ENCODE assay signal across 19 mouse cellular contexts in genomic region chr10:62669245-62669644, GRCm38 (mm10). TPM values are rescaled to one million over a fixed set of nuclear protein-coding genes. Genes with fewer than 3 reads are reported as not detected.
"Had no signal": no experiment of that assay in that cellular context is flagged by ENCODE, and none has a peak within 500 bp of the region (broad histone marks: within the 10 kb centered on the region; RNA-seq: fewer than 3 reads in every experiment).

No protein-coding gene starts in this region.

- H3K4me2 ChIP-seq: hindbrain, embryonic 15.5 days; liver, embryonic 11.5 days; lung, embryonic 15.5 days; midbrain, embryonic 13.5 days; neural tube, embryonic 13.5 days; stomach, embryonic 15.5 days had no signal

- DNase-seq: kidney, adult 8-10 months; layer of hippocampus, postnatal 36 days; lung, postnatal 10 days; retina, postnatal 1 day; right cerebral cortex, postnatal 25 days; spleen, adult 18-20 months; thymus, postnatal 36 days had no signal

- H3K4me1 ChIP-seq: hindbrain, embryonic 15.5 days; midbrain, embryonic 13.5 days; neural tube, embryonic 13.5 days; stomach, embryonic 15.5 days had no signal

- H3K9ac ChIP-seq: hindbrain, embryonic 15.5 days; liver, embryonic 14.5 days; lung, embryonic 15.5 days; midbrain, embryonic 13.5 days; neural tube, embryonic 13.5 days; stomach, embryonic 15.5 days had no signal

- H3K9me3 ChIP-seq: hindbrain, embryonic 15.5 days; lung, embryonic 15.5 days; midbrain, embryonic 10.5 days; midbrain, embryonic 13.5 days; neural tube, embryonic 13.5 days; stomach, embryonic 15.5 days had no signal

- H3K27ac ChIP-seq: hindbrain, embryonic 15.5 days; left cerebral cortex, adult 2 months; liver, embryonic 14.5 days; lung, embryonic 15.5 days; macrophage; midbrain, embryonic 10.5 days; midbrain, embryonic 13.5 days; neural tube, embryonic 13.5 days; stomach, embryonic 15.5 days had no signal

- H3K4me3 ChIP-seq: hindbrain, embryonic 15.5 days; left cerebral cortex, adult 2 months; lung, embryonic 15.5 days; midbrain, embryonic 10.5 days; midbrain, embryonic 13.5 days; myocyte; neural tube, embryonic 13.5 days; stomach, embryonic 15.5 days had no signal

- H3K27me3 ChIP-seq: hindbrain, embryonic 15.5 days; lung, embryonic 15.5 days; midbrain, embryonic 13.5 days; stomach, embryonic 15.5 days had no signal

- H3K36me3 ChIP-seq: hindbrain, embryonic 15.5 days; lung, embryonic 15.5 days; midbrain, embryonic 10.5 days; midbrain, embryonic 13.5 days; neural tube, embryonic 13.5 days; stomach, embryonic 15.5 days had no signal

- ATAC-seq: midbrain, embryonic 13.5 days; midbrain, embryonic 16.5 days had no signal

RNA-seq across cellular contexts. Expression of gene Stox1, which starts 56.7 kb away (rescaled TPM):
- polyA plus RNA-seq: macrophage, myocyte had no signal
